Mouse (Mus musculus): ENCODE measurements at regions not wholly inside any gene's neighbourhood (a gene's known extent, or its start where the extent isn't known, plus 50 kb on each side); places are given as distances from the start of the nearest gene placed in this dataset.
"Not testable (repeated sequence)": the region's sequence is repeated elsewhere in the genome, so short reads cannot be mapped to it uniquely, and the experiment has no call there.

GRCm38 (mm10) chr17:4024384-4024783 is 328.3 kb upstream of the Nox3 start:
- DNase-seq (ENCODE audit: low spot score in 2 of 2) = no peak

- no peak for DNase-seq (ENCODE audit: low spot score in 2 of 2)
Measured at GRCm38 (mm10) chr17:4029202-4029601, 333.1 kb upstream of the Nox3 start.

- DNase-seq (ENCODE audit: low spot score in 2 of 2) = no peak
Measured at GRCm38 (mm10) chr17:4034816-4035360, 338.8 kb upstream of the Nox3 start.

- DNase-seq (ENCODE audit: low spot score in 2 of 2) = peak in 1 of 2 experiments; percentile 52
Measured at GRCm38 (mm10) chr17:4040104-4040664, 344.1 kb upstream of the Nox3 start.

GRCm38 (mm10) chr17:4060186-4060585 is 364.1 kb upstream of the Nox3 start:
- not testable (repeated sequence) for DNase-seq (ENCODE audit: low spot score in 2 of 2)

GRCm38 (mm10) chr17:4073381-4073780 is 377.3 kb upstream of the Nox3 start:
- DNase-seq (ENCODE audit: low spot score in 2 of 2) = no peak

- DNase-seq (ENCODE audit: low spot score in 2 of 2) = no peak
Measured at GRCm38 (mm10) chr17:4080564-4080963, 384.5 kb upstream of the Nox3 start.

- no peak for DNase-seq (ENCODE audit: low spot score in 2 of 2)
Measured at GRCm38 (mm10) chr17:4094621-4095020, 398.6 kb upstream of the Nox3 start.

GRCm38 (mm10) chr17:4103321-4103720 is 407.3 kb upstream of the Nox3 start:
- no peak for DNase-seq (ENCODE audit: low spot score in 2 of 2)

GRCm38 (mm10) chr17:4109263-4109662 is 413.2 kb upstream of the Nox3 start:
- peak in 1 of 2 experiments; percentile 60 for DNase-seq (ENCODE audit: low spot score in 2 of 2)

- no peak for DNase-seq (ENCODE audit: low spot score in 2 of 2)
Measured at GRCm38 (mm10) chr17:4113021-4113420, 417.0 kb upstream of the Nox3 start.

- no peak for DNase-seq (ENCODE audit: low spot score in 2 of 2)
Measured at GRCm38 (mm10) chr17:4116476-4116875, 420.4 kb upstream of the Nox3 start.

- no peak for DNase-seq (ENCODE audit: low spot score in 2 of 2)
Measured at GRCm38 (mm10) chr17:4133678-4134077, 437.6 kb upstream of the Nox3 start.

GRCm38 (mm10) chr17:4163502-4163901 is 467.4 kb upstream of the Nox3 start:
- DNase-seq (ENCODE audit: low spot score in 2 of 2) = no peak

GRCm38 (mm10) chr17:4173951-4174361 is 477.9 kb upstream of the Nox3 start:
- DNase-seq (ENCODE audit: low spot score in 2 of 2) = no peak

- DNase-seq (ENCODE audit: low spot score in 2 of 2) = no peak
Measured at GRCm38 (mm10) chr17:4175006-4175405, 478.9 kb upstream of the Nox3 start.

- no peak for DNase-seq (ENCODE audit: low spot score in 2 of 2)
Measured at GRCm38 (mm10) chr17:4176524-4176923, 480.5 kb upstream of the Nox3 start.

GRCm38 (mm10) chr17:4177485-4178150 is 481.6 kb upstream of the Nox3 start:
- DNase-seq (ENCODE audit: low spot score in 2 of 2) = no peak

- DNase-seq (ENCODE audit: low spot score in 2 of 2) = no peak
Measured at GRCm38 (mm10) chr17:4179271-4179670, 483.2 kb upstream of the Nox3 start.

- no peak for DNase-seq (ENCODE audit: low spot score in 2 of 2)
Measured at GRCm38 (mm10) chr17:4182106-4182505, 486.0 kb upstream of the Nox3 start.

GRCm38 (mm10) chr17:4186802-4187201 is 490.7 kb upstream of the Nox3 start:
- DNase-seq (ENCODE audit: low spot score in 2 of 2) = no peak

- no peak for DNase-seq (ENCODE audit: low spot score in 2 of 2)
Measured at GRCm38 (mm10) chr17:4187606-4188005, 491.5 kb upstream of the Nox3 start.

GRCm38 (mm10) chr17:4196793-4197448 is 500.9 kb upstream of the Nox3 start:
- DNase-seq (ENCODE audit: low spot score in 2 of 2) = no peak
